Mouse (Mus musculus): Measurements from ENCODE around the gene Dscam.

The Dscam gene

DNA sequence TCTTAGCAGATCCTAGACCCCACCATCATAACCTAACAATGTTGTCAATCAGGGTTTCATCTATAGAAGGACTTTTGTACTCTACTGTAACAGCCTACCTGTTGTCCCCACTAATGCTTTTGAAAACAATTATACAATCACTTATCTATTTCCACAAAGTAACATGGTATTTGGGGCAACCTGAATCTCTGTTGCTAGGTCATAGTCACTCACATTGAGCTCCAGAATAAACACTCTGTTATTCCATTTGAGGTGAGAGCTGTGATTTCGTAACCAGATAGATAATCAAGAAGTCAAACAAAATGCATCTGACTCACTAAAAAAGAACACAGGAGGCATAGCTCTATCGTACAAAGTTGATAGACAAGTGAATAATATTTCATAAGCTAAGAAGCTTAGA lies 226.9 kb downstream of the Dscam start:
- no peak for DNase-seq (ENCODE audit: low spot score)

DNA sequence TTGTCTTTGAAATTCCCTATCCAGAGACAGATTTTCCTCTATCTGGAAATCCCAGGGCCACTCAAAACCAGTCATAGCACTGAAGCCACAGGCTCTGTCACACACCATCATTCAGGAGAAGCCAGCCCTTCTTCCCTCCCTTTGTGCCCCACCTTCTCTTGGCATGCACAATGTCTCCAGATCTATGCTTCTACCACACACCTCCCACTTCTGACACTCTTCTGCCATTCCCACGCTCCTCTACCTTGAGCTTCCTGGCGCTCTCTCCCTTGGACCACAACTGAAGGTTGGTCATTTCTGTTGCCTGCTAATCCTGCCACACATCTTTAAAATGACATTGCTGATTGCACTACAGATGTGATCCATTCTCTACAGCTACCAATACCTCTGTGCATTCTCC lies 235.8 kb downstream of the Dscam start:
- no peak for DNase-seq (ENCODE audit: low spot score)

DNA sequence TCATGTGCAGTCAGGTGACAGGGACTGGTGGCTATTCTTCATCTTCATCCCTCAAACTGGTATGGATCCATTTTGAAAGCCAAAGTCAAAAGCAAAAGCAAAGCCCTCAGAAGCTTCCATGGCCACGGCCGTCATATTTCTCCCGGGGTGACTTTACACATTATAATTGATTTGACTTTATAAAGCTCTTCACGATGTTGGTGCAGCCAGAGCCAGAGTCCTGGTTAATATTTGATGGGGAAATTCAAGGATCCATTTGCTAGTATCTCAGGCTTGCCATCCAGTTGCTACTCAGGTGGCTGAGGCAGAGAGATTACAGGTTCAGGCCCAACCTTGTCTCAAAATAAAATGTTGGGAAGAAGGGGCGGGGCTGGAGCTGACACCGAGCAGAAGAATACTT lies 238.3 kb downstream of the Dscam start:
- no peak for DNase-seq (ENCODE audit: low spot score)

DNA sequence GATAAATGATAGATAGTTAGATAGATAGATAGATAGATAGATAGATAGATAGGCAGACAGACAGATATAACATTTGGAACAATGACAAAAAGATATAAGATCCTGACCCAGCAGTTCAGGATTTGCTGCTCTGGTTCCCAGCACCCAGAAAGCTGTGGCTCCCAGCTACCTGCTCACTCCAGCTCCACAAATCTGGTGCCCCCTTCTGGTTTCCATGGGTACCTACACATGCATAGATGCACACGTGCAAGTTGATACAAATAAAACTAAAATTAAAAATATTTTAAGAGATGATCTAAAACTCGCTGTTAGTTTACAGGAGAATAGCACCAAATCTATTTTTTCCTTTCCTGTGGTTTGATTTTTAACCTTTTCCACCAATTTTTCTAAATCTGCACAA lies 238.8 kb downstream of the Dscam start:
- no peak for DNase-seq (ENCODE audit: low spot score)

DNA sequence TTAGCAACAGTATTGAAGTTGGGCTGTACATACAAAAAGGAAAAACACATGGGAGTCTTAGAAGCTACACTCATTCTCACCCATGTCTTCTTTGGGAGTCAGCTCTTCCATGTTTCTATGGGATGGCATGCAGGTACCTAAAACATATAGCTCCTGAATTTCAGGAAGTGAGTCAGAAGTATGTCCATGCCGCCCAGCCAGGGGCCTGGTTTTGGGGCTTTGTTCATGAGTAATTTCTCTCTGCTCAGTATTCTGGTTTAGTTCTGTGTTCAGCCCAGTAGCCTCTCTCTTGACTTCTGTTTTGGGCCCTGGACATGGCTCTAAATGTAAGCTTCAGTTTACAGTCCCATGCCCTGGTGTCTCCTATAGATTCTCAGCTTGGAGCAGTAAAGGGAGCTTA lies 242.5 kb downstream of the Dscam start:
- DNase-seq (ENCODE audit: low spot score): no peak

DNA sequence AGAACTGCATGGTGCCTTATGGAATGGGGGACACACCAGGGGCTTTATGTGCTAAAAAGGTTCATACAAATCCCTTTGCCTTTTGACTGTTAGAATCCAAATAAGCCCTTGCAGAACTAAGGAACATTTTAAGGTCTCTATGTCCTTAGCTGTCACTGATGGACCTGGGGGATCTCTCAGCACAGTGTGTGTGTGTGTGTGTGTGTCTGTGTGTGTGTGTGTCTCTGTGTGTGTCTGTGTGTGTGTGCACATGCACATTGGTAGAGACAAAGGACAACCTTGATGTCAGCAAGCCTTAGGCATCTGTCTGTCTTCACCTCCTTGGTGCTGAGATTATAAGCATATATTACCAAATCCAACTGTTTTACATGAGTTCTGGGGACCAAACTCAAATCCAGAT lies 243.1 kb downstream of the Dscam start:
- DNase-seq (ENCODE audit: low spot score): no peak

DNA sequence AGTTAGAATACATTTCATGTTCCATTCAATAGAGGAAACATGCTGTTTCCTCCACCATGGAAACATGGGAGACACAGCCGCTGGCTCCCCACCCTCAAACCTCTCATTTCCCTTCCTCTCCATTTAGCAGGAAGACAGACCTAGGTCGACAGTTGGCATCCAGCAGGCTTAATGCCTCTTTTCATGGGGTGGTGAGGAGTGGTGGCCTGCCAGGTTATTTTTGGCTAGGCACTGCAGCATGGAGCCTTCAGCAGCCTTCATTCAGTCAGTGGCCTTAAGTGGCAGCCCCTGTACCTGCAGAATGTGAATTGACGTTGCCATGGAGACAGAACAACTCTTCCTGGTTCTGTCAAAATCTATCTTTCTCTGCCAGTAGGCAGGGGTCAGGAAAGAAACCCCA lies 243.6 kb downstream of the Dscam start:
- DNase-seq (ENCODE audit: low spot score): no peak

DNA sequence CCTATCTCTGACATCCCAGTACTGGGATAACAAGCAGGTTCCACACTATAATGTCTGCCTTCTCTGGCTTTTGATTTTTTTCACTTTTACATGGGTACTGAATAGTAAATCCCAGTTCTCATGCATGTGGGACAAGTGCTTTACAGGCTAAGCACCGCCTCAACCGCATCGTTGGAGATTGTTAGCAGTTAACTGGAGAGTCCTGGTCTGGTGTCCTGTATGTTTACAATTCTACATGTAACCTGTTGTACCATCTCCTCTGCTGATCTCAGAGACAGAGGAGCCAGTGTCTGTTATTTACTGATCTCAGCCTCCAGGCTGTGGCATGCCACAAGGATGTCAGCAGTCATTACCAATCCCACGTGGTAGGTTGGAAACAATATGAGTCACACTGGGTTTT lies 246.6 kb downstream of the Dscam start:
- no peak for DNase-seq (ENCODE audit: low spot score)

DNA sequence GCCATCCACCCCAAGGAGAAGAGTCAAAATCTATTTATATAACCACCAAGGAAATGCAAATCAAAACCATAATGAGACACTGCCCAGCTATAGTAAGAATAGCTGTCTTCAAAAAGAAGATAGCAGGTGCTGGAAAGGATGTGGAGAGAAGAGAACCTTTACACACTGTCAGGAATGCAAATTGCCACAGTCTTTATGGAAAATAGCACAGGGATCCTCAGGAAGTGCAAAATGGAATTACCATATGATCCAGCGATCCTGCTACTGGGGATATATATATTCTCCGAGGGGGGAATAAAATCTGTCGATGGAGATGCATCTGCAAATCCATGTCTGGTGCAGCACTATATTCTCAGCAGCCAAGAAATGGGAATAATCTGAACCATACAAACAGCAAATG lies 256.1 kb downstream of the Dscam start:
- no peak for DNase-seq (ENCODE audit: low spot score)

DNA sequence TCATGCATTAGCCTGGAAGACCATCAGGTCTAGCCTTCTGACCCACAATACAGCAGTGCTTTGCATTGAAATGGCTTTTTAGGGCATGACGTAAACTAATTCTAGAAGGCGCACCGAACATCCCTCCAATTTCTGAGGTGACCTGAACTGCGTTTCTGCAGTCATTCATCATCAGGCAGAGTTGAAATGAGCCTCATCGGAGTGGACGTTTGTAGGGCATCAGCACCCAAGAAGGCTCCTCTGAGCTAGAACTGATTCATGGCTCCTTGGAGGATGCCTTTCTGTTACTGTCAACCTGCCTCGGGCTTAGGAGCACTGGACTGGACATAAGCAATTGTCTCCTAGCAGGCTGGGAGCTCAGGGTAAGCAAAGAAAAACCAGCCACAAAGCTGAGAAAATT lies 257.7 kb downstream of the Dscam start:
- DNase-seq (ENCODE audit: low spot score): no peak

DNA sequence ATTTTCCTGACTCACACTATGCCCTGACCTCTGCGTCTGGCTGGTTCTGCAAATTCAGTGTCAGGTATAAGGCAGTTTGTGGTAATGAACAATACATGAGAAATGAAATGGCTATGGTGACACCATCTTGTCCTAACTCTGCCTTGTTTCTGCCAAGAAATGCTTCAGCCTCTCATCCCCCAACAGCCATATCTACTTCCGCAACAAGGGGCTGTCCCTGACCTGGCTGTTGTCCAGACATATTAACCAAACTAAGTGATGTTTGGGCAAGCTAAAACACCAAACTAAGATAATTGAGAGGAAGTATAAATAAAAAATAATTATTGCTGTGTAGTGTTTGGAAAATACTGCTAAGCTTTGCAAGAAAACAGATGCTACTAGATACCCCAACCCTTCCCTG lies 258.4 kb downstream of the Dscam start:
- no peak for DNase-seq (ENCODE audit: low spot score)

DNA sequence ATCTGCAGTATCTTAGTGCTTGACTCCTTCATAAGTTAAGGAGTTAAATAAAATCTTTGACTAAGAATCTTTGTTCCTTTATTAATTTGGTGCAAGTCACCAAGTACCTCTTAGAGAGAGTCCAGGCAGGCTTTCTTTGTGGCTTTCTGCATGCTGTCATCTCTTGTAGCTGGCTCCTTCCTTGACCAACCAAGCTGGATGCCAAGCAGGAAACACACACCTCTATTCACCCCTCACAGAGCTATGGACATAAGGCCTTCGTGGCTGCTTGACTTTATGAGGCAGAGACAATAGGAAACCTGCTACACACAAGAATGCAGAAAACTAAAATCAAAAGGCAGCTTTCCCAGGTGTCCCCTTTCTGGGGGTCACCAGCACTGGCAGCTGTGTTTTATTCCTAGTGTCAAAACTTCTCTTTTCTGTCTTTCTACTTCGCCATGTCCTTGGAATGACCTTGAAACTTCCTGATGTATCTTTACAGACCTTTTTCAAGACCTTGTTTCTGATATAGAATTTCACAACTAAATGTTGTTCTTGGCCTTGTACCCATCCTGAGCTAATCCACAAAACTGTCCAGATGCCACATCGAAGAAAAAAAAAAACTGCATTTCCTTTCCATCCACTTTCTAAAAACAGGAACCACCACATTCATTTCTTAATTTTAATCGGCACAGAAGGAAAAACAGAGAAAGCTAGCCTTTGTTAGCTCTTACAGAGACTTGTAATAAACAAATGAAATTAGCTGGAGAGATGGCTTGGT lies 260.0 kb downstream of the Dscam start:
- DNase-seq (ENCODE audit: low spot score): no peak

DNA sequence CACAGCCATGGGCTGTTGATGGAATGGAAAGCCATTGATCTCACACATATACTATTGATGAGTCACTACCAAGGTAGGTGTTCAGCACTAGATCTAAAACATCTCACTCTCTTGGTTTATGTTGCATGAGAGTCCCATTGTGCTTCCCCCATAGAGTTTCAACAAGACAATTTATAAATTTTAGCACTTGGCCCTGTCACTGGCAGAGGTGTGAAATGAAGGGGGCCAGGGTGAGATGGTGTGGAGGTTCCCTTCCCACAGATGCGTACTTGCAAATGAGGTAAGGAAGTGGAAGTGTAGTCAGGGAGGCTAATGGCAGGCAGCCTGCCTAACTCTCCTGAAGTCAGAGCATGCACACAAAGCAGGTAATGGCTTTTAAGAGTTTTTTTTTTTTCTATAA lies 262.7 kb downstream of the Dscam start:
- no peak for DNase-seq (ENCODE audit: low spot score)

DNA sequence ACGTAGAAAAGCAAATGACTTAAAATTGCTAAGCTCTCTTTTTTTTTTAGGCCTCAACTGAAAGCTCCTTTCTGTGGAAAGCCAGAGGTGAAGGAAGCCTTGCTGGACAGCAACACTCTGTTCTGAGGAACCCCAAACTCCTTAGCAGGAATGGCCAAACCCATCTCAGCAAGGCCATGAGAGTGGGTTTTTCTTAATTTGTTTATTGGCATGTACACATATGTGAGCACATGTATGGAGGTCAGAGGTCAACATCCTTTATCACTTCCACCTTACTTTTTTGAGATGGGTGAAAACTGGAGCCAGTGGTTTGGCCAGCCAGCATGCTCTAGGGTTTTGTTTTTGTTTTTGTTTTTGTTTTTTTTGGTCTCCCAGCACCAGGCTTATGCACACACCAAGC lies 263.5 kb downstream of the Dscam start:
- no peak for DNase-seq (ENCODE audit: low spot score)

DNA sequence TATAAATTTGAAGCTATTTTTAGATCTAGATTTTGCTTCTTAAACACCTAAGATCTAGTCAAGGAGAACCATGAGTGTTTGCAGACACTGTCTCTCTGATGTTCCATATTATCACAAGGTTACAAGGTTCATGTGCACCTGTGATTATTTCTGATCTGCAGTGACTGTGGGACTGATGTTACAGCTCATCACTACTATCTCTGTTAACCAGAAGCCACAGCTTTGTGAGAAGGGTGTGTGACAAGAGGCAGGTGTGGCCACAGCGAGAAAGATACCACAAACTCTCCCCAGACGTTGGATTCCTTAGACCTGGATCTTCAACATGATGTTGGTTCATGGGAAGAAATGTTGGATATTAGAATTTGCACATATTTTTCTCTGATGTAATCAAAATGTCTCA lies 263.9 kb downstream of the Dscam start:
- no peak for DNase-seq (ENCODE audit: low spot score)

DNA sequence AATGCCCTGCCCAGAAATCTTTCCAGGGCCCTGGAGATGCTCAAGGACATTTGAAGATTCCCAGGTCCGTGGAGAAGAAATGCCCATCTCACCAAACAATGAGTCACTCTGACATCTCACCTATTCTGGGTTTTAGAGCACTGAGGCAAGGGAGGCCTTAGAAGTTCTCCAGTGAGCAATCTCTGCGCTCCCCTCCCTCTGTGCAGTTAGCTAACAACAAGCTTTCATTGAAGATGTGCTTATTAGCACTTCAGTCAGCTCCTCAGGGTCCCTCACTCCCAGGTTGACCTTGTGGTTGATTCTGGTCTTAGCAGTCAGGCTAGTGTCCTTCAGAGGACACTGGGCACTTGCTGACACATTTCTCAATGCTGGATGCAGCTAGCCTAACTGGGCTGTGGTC lies 265.8 kb downstream of the Dscam start:
- no peak for DNase-seq (ENCODE audit: low spot score)

DNA sequence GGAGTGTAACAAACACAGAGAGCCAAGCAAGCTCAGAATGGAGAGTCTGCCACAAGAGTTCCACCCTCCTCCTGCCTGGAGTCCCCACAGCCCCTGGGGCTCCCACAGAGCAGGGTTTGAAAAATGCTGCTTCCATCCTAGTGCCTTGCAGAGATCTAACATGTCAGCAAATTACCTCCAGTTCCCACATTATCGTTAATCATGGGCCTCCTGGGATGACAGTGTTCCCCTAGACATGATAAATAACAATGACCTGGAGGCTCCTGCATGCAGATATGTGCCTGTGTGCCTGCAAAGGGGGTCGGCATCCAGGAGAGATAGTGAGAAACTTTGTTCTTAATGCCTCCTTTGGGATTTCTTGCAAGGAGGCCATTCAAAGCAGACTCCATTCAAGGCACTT lies 266.2 kb downstream of the Dscam start:
- DNase-seq (ENCODE audit: low spot score): no peak

DNA sequence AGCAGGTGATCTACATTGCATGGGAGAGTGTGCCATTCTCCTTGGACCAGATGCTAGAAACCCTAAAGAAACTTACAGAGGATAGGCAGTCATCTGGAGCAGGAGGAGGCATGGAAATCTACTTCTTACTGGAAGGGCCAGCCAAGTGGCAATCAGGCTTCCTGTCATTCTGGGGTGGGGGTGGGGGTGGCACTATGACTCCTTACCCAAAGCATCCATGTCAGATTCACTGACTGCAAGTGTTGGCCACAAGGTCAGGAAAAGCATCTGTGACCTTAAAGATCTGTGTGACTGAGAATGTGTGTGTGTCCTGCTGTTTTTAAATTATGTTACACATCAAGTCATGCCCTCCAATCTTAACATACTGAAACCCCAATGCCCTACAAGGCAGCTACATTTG lies 268.0 kb downstream of the Dscam start:
- no peak for DNase-seq (ENCODE audit: low spot score)

DNA sequence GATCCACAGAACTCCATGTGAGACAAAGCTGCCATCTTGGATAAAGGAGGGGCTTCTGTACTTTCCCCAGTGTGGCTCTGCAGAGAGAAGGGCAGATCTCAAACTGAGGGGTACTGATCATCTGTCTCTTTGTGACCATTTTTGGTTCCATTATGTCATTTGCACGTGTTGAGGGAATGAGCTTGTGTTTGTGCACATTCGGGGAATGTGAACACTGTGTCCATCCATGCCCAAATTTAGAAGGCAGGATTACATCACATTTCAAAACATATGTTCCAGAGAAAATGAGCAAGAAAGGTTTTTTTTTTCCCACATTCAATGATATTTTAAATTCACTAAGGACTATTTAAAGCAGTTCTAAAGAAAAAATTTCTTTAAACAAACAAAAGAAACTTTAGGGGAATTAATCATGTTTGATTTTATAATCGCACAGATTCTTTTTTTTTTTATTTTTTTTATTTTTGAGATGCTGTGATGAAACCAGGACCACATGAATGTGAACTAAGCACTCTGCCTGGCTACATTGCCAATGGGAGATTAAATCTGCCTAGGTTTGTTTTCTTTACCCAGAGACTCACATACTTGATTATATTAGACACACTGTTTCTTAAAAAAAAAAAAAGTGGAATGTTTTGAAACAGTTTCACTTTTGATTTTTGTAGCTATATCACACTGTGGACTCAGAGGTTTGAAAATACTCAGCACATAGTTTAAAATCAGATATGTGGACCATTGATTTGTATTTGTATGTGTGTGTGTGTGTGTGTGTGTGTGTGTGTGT lies 269.1 kb downstream of the Dscam start:
- no peak for DNase-seq (ENCODE audit: low spot score)

DNA sequence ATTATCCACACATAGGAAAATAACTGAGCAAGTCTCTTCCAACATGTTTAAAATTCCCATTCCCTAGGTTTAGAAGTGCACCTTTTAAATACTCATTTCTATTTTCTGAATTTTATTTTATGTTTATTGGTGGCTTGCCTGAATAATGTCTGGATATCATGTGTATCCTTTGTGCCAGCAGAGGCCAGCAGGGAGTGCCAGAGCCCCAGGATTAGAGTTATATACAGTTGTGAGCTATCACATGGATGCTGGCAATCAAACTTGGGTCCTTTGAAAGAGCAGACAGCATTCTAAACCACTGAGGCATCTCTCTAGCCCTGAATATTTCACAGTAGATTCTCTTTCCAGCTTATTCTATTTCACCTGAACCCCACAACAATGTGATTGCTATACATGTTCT lies 271.2 kb downstream of the Dscam start:
- no peak for DNase-seq (ENCODE audit: low spot score)

DNA sequence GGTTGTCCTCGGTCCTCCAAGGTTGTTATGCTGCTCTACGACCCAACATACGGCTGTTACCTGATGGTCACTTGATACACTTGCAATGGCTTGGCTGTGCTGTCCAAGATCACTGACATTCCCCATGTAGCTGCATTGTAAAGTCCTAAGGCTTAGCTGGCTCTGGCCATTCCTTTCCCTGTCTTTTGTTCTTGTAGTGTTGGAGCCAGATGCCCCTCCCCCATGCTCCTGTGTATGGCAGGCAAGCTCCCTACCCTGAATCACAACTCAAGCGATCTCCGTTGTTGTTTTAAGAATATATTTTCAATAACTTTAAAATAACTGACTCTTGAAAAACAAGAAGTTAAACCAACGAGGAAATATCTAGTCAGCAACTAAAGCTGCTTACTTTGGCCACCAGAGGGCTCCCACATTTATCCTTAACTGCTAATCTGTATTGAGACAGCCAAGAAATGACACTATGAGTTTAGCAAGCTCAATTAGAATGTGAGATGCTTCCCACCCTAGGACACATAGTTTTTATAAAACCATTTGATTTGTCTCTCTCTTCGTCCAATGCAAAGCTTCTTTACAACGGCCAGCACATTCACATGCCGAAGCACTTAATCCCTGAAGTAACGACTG lies 273.9 kb downstream of the Dscam start:
- DNase-seq (ENCODE audit: low spot score): no peak

DNA sequence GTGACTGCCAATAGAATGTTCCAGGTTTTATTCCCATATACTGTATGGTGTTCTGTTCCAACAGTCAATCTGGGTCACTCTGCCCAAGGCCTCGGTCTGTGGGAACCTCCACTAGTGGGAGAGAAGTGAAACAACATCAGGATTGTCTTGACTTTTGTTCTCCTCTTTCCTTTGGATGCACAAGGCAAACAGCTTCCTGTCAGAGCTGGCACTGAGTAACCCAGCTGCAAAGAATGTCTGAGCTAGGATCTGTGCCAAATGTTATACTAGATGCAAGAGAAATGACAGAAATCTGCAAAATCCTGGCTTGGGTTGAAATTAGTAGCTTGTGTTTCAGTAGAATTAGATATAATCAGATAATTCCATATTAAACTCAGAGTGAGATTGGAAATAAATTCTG lies 282.5 kb downstream of the Dscam start:
- DNase-seq (ENCODE audit: low spot score): no peak

DNA sequence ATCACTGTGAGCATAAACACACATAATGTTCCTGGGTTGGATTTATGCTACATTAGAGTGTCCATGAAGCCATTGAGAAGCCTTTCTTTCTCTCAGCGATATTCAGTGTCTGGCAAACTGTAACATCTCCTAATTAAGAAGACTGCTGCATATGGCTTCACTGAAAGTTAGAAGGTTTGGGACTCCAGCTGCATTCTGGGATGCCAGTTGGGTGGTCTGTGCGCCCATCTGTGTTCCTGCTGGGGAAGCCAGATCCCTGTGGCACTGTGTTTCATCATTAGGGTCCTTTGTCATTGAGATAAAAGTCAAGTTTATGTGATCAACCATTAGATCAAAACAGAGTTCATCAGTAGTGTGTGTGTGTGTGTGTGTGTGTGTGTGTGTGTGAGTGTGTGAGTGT lies 284.7 kb downstream of the Dscam start:
- DNase-seq (ENCODE audit: low spot score): no peak

All from lung, postnatal 25 days (tissue).